In the genomic region with DNA sequence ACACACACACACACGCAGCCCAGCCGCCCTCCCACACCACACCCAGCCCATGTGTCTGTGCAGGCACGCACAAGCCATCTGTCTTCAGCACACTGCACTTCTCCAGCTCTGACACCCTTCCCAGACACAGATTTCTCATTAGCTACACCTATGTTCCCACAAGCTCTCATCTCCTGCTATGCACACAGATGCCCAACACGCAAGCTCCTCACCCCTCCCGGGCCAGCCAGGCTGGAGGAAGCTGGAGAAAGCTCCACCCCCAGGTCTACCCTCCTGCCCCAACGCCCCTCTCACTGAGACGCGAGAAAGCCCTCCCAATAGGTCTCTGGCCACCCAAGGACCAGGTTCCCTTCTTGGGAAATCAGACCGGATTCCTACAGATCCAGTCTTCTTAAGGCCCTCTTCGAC, we compare ENCODE assay signal across 8 mouse cellular contexts. TPM values are rescaled to one million over a fixed set of nuclear protein-coding genes. Genes with fewer than 3 reads are reported as not detected.
DNase-seq lines count a peak whose midpoint lies in the region; ATAC-seq and TF ChIP-seq lines count a peak whose summit lies in the region.

No protein-coding gene starts in this region.

- H3K4me2 ChIP-seq in forebrain, embryonic 15.5 days (replicated peaks) = peak overlapping the region; percentile 60
- peak overlapping the region; percentile 82 for H3K4me2 ChIP-seq in intestine, embryonic 14.5 days (ENCODE audit: low read length)
- H3K4me2 ChIP-seq in liver, postnatal 0 days (ENCODE audit: low read depth, low read length) = peak overlapping the region; percentile 35

- H3K4me3 ChIP-seq in forebrain, embryonic 15.5 days = peak overlapping the region; percentile 38
- H3K4me3 ChIP-seq in intestine, embryonic 14.5 days (ENCODE audit: low read depth, low read length) = peak overlapping the region; percentile 52
- no peak overlapping the region for H3K4me3 ChIP-seq in liver, postnatal 0 days (ENCODE audit: low read depth, low read length)

- H3K9ac ChIP-seq in forebrain, embryonic 15.5 days (replicated peaks) = no peak overlapping the region
- peak overlapping the region; percentile 34; the same call in 1 of the 2 replicates for H3K9ac ChIP-seq in intestine, embryonic 14.5 days (ENCODE audit: low read length)
- no peak overlapping the region for H3K9ac ChIP-seq in liver, postnatal 0 days (replicated peaks)

- TF ChIP-seq EP300 in liver, postnatal 0 days (IDR thresholded peaks at IDR 0.05; ENCODE audit: low read depth) = no peak

- 7% methylated on average over 10 of the region's 10 CpGs for WGBS in forebrain, embryonic 15.5 days
- 6% methylated on average over 10 of the region's 10 CpGs for WGBS in intestine, embryonic 14.5 days
- 7% methylated on average over 9 of the region's 10 CpGs for WGBS in liver, postnatal 0 days (ENCODE audit: insufficient replicate concordance)

- no peak overlapping the region for H3K27ac ChIP-seq in forebrain, embryonic 15.5 days (replicated peaks)
- H3K27ac ChIP-seq in intestine, embryonic 14.5 days (ENCODE audit: low read depth) = no peak overlapping the region
- no peak overlapping the region for H3K27ac ChIP-seq in liver, postnatal 0 days (ENCODE audit: low read depth)

- no peak for DNase-seq in cerebellum, postnatal 4 days (ENCODE audit: low spot score in 2 of 2)
- peak; percentile 69 for DNase-seq in cerebellum, adult 11-12 months
- no peak for DNase-seq in intestine, embryonic 14.5 days (ENCODE audit: low spot score)
- no peak for DNase-seq in liver, postnatal 0 days
- no peak for DNase-seq in T-cell, adult 2 months (ENCODE audit: low spot score)
- no peak for DNase-seq in spleen, adult 18-20 months

- H3K4me1 ChIP-seq in forebrain, embryonic 15.5 days = peaks cover 44% of the 10 kb centered on the region
- peaks cover 29% of the 10 kb centered on the region for H3K4me1 ChIP-seq in intestine, embryonic 14.5 days (replicated peaks; ENCODE audit: control insufficient read depth, insufficient read depth, low read length)
- no peaks in the 10 kb centered on the region for H3K4me1 ChIP-seq in liver, postnatal 0 days (ENCODE audit: insufficient read depth)

- H3K27me3 ChIP-seq in forebrain, embryonic 15.5 days = peaks cover 47% of the 10 kb centered on the region
- peaks cover 13% of the 10 kb centered on the region; the same call in 1 of the 2 replicates for H3K27me3 ChIP-seq in intestine, embryonic 14.5 days (replicated peaks; ENCODE audit: control insufficient read depth, insufficient read depth, low read length)
- peaks cover 52% of the 10 kb centered on the region for H3K27me3 ChIP-seq in liver, postnatal 0 days (ENCODE audit: insufficient read depth, low read length)

- no peaks in the 10 kb centered on the region for H3K9me3 ChIP-seq in forebrain, embryonic 15.5 days
- H3K9me3 ChIP-seq in intestine, embryonic 14.5 days (ENCODE audit: control insufficient read depth, low read length) = no peaks in the 10 kb centered on the region
- H3K9me3 ChIP-seq in liver, postnatal 0 days (ENCODE audit: low read length) = no peaks in the 10 kb centered on the region

- TF ChIP-seq CTCF in liver, postnatal 0 days (IDR thresholded peaks at IDR 0.05; ENCODE audit: low read depth) = no peak

- 0 out of 2 replicates have a peak, but pooled peaks have one; percentile 47 for ATAC-seq in cerebellum, adult (ENCODE audit: insufficient number of reproducible peaks, low FRiP score, low TSS enrichment)
- ATAC-seq in forebrain, embryonic 15.5 days (replicated peaks) = 0 out of 2 replicates have a peak, but pooled peaks have one; percentile 18
- ATAC-seq in intestine, embryonic 14.5 days (replicated peaks; ENCODE audit: low FRiP score, low TSS enrichment, low read depth) = no peak
- ATAC-seq in liver, postnatal 0 days = no peak

- no peaks in the 10 kb centered on the region for H3K36me3 ChIP-seq in forebrain, embryonic 15.5 days
- no peaks in the 10 kb centered on the region for H3K36me3 ChIP-seq in intestine, embryonic 14.5 days (ENCODE audit: control insufficient read depth, insufficient read depth, low read length)
- no peaks in the 10 kb centered on the region for H3K36me3 ChIP-seq in liver, postnatal 0 days (replicated peaks; ENCODE audit: insufficient read depth, low read length)

RNA-seq across cellular contexts. Expression of a gene that starts 4.4 kb away (rescaled TPM):
- polyA plus RNA-seq in forebrain, embryonic 15.5 days (2015; fragmentation: Nextera tagmentation; extraction: Ambion mirVana) = 5.0 and 7.0 TPM in 2 replicates
- polyA plus RNA-seq in intestine, embryonic 14.5 days (2014; fragmentation: Nextera tagmentation; extraction: Ambion mirVana) = 9.9 and 13.2 TPM in 2 replicates
- polyA plus RNA-seq in liver, postnatal 0 days (2015; fragmentation: Nextera tagmentation; extraction: Ambion mirVana) = 0.33 and 0.49 TPM in 2 replicates

Comparison
In these comparisons a context has a peak if more than half of its experiments do, and no peak if none do; other contexts are left out.
1. ATAC-seq: peak in cerebellum, adult (single experiment) and forebrain, embryonic 15.5 days (single experiment); none in intestine, embryonic 14.5 days (single experiment) and liver, postnatal 0 days (single experiment).
2. Peak in every context shown above with its lines, with median percentiles within 50 percentile points of each other: H3K4me2 ChIP-seq.